Mouse (Mus musculus): ENCODE measurements around the gene Igfbp3. TPM values are rescaled to one million over a fixed set of nuclear protein-coding genes. Genes with fewer than 3 reads are reported as not detected.

Igfbp3 gene
- polyA plus RNA-seq, 1 experiment from 2014 or later: 148 TPM

GRCm38 (mm10) chr11:7156427-7156826 is 57.3 kb downstream of the Igfbp3 start:
- Histone ChIP-seq H3K9ac (no peak overlapping the region), H3K4me3 (no peak overlapping the region), H3K36me3 (no peaks in the 10 kb centered on the region), H3K4me2 (no peak overlapping the region), H3K27ac (no peak overlapping the region), H3K9me3 (no peaks in the 10 kb centered on the region), H3K27me3 (no peaks in the 10 kb centered on the region), H3K4me1 (peaks cover 12% of the 10 kb centered on the region)
- WGBS: 57% methylated on average over 4 of the region's 4 CpGs
- ATAC-seq (ENCODE audit: insufficient number of reproducible peaks, low FRiP score, low TSS enrichment, low read depth): no peak

Other genes starting within 250 kb of the Igfbp3 start
- 1.0 and 1.2 TPM in 2 replicates for gene Adcy1, start 150.4 kb downstream of the Igfbp3 start, polyA plus RNA-seq (2015; fragmentation: Nextera tagmentation; extraction: Ambion mirVana)
- not detected in 2 replicates for gene Gm11985, start 25.4 kb downstream of the Igfbp3 start, polyA plus RNA-seq (2015; fragmentation: Nextera tagmentation; extraction: Ambion mirVana)
- gene Igfbp1, start 16.1 kb downstream of the Igfbp3 start, polyA plus RNA-seq (2015; fragmentation: Nextera tagmentation; extraction: Ambion mirVana): 0.71 and 0.81 TPM in 2 replicates

Data from limb, embryonic 15.5 days (tissue).